Mouse (Mus musculus): ENCODE results near the gene Etnk1.

Gene Etnk1

DNA sequence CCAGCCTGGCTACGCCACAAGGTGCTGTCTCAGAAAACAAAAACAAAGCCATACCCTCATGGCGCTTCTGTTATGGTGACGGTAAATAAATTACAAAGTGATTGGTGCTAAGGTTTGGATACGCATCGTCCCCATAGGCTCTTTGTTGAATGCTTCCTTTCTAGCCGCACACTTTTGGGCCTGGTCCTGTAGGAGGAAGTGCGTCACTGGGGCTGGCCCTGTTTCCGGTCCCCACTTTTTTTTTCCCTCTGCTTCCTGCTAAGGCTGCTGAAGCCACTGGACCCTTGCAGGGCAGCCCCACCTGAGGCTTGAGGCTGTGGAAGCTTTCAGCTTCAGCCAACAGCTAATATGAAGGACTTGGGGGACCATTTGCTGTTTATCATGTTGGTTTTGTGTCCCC, 54.2 kb downstream of the Etnk1 start:
- no peak for DNase-seq

- no peak for DNase-seq
Measured at GRCm38 (mm10) chr6:143224057-143224456, 57.0 kb downstream of the Etnk1 start.

- no peak for DNase-seq
Measured at GRCm38 (mm10) chr6:143224885-143225284, 57.9 kb downstream of the Etnk1 start.

DNA sequence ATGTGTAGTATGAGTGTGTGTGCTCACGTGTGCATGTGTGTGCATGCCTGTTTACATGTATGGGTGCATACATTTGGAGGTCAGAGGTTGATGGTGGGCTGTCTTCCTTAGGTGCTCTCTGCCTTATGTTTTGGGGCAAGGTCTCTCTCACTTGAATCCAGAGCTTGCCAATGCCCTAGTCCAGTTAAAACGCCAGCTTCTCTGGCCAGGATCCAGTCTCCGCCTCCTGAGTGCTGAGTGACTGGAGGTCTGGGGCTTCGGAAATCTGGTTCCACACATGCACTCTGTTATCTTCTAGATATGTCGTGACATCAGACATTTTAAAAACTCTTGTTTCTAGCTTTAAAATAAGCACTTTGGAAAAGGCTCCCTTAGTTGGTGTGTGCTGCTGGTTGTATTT, 61.7 kb downstream of the Etnk1 start:
- no peak for DNase-seq

DNA sequence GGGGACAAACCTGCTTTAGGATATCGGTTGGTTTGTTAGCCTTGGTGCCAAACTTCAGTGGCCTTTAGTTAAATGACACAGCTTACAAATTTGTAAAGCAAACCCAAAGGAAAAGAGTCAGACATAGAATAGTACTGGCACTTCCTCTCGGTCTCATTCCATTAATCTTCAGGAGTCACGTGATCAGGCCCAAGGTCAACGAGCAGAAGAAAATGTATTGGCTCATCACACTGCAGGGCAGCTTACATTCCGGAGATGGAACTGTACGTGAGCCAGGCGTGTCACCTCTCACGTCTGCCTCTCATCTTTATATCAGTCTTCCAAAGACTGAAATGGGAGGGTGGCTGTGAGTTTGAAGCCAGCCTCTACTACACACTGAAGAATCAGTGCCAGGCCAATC, 62.9 kb downstream of the Etnk1 start:
- DNase-seq: no peak

DNA sequence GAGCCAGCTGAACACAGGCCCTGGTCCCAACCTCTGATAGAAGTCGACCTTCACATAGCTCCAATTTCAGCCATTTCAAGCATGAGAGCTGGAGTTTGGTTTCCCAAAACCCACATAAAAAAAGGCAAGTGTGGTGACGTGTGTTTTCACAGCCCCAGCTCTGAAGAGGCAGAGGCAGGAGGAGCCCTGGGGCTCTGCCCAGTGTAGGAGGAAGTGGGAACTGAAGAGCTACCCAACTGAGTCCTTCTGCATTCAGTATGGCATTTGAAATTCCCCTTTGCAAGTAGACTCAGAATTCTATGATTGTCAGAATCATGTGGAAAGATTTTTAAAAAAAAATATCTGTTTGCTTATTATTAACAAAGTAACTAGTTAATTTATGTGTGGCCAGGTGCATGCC, 63.9 kb downstream of the Etnk1 start:
- DNase-seq: no peak

DNA sequence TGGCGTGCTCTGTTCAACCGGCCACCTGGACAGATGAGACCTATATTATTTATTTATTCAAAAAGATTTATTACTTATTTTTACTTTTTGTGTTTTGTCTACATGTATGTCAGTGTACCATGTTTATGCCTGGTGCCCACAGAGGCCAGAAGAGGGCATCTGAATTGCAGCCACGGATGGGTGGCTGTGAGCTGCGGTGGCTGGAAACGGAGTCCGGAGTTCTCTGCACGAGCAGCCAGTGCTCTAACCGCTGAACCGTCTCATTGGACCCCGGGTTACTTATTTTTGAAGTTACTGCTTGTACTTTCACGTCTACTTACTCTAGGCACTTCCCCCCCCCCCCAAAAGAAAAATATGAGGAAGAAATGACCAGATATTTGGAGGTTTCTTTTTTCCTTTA, 65.7 kb downstream of the Etnk1 start:
- DNase-seq: no peak

DNA sequence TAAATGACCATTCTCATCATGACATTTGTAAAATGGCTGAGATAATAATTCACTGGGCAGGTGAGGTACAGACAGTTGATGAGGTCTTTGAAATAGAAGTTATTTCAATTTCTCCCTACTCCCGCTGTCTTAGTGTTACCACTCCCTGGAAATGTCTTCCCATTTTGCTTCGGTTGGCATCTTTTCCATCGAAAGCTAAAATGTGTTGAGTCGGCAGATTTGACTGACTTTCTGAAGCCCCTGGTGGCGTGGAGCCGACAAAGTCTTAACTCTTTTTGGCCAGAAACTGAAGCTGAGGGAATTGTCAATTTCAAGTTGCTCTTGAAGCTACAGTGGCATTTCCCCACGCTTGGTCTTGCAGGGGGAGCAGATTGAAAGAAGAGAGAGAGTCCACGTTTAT, 67.8 kb downstream of the Etnk1 start:
- DNase-seq: no peak

DNA sequence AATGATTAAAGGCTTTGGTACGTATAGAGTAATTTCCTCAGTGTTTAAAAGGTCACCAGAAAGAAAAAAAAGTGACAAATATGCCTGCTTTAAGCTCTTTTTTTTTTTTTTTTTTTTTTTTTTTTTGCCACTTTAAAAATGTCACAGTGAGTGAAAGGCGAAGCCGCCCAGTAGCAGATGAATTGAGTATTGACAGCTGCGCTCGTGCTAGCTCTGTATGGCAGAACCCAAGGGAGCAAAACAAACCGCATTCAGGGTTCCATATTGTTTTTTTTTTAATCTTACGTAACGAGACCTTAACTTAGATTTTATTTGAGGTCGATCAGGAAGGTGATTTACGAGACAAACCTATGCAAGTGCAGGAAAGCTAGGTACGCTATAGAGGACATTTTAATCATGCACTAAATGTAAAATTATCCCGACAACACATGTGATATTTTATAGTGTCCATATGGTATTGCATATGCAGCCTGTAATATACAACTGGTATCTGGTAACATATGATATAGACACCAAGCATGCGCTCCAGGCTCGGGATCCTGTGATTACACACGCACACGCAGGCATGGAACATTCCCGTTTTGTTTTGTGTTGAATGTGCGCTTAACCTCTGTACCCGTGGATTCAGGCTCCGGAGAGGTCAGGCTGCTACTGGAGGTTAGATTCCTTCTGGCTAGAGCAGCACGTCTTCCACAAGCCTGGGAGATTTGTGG, 72.5 kb downstream of the Etnk1 start:
- no peak for DNase-seq

GRCm38 (mm10) chr6:143243191-143243590, 76.2 kb downstream of the Etnk1 start:
- no peak for DNase-seq

GRCm38 (mm10) chr6:143257921-143258320, 90.9 kb downstream of the Etnk1 start:
- no peak for DNase-seq

- DNase-seq: peak; percentile 6
Measured at GRCm38 (mm10) chr6:143259169-143259629, 92.2 kb downstream of the Etnk1 start.

DNA sequence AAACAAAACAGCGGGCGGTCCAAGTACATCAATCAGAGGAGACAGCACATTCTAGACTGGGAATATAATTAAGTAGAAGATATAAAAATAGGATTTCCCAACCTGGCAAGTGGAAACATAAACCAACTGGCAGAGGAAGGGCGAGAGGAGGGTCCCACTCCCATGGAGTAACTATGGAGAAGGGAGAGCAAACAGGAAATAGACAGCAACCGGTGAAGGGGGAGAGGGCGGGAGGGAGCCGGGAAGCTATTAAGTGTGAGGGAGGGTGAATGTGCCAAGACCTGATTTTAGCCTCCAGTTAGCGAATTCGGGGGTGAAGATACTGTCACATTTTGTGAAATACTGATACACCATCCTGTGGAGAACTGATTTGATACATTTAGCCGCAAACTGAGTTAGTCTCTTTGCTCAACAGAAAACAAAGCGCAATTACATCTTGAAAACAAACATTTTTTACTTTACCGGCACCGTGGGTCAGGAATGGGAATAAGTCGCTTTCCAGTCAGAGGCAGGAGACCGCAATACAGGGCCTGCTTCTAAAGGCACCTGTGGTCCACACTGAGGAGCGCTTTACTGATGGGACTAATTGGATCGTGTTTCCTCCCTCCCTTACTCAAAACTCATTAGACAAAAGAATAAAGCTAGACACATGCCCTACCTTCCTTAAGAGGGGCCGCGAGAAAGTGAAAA, 93.0 kb downstream of the Etnk1 start:
- no peak for DNase-seq

- DNase-seq: no peak
Measured at GRCm38 (mm10) chr6:143260560-143261288, 93.7 kb downstream of the Etnk1 start.

GRCm38 (mm10) chr6:143261289-143261665, 94.3 kb downstream of the Etnk1 start:
- no peak for DNase-seq

- no peak for DNase-seq
Measured at GRCm38 (mm10) chr6:143265482-143265881, 98.5 kb downstream of the Etnk1 start.

GRCm38 (mm10) chr6:143279222-143279621, 112.2 kb downstream of the Etnk1 start:
- DNase-seq: no peak

Data from cerebellum, adult 9-11 months (tissue).